Mouse (Mus musculus) thymus, postnatal 25 days (tissue): ENCODE measurements around the gene Rufy3.

ENCODE experiments used
- DNase-seq: peaks from one replicate; pipeline ENCODE4 v3.0.0; 2022

Rufy3 gene

GRCm38 (mm10) chr5:88687996-88688406 lies 123.2 kb downstream of the Rufy3 start:
- no peak for DNase-seq

- DNase-seq = no peak
Measured at GRCm38 (mm10) chr5:88688583-88689187, 123.8 kb downstream of the Rufy3 start.

GRCm38 (mm10) chr5:88689279-88689938 lies 124.6 kb downstream of the Rufy3 start:
- no peak for DNase-seq

GRCm38 (mm10) chr5:88690681-88691505 lies 126.1 kb downstream of the Rufy3 start:
- DNase-seq = no peak

- no peak for DNase-seq
Measured at GRCm38 (mm10) chr5:88691506-88692095, 126.8 kb downstream of the Rufy3 start.

- DNase-seq = no peak
Measured at GRCm38 (mm10) chr5:88692586-88692985, 127.7 kb downstream of the Rufy3 start.

- no peak for DNase-seq
Measured at GRCm38 (mm10) chr5:88693057-88693456, 128.2 kb downstream of the Rufy3 start.

- no peak for DNase-seq
Measured at GRCm38 (mm10) chr5:88697291-88697690, 132.5 kb downstream of the Rufy3 start.

- DNase-seq = no peak
Measured at GRCm38 (mm10) chr5:88699251-88699913, 134.5 kb downstream of the Rufy3 start.
